ENCODE assay signal across 46 mouse cellular contexts in the genomic region with DNA sequence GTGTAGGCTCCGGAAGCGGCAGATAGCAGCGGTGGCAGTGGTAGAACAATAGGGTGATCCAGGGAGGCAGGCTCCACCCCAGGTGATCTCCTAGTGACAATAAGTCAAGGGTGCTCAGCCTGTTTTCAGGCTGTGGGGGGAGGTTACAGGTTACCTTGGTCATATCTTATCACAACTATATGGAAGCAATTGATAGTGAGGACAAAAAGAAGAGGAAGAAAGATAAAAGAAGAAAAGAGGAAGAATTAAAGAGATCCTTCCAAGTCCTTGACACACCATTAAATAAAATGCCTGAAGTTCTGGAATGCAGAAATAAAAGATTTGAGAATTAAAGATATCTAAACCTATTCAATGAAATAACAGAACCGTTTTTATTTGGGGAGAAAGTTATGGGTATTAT. TPM values are rescaled to one million over a fixed set of nuclear protein-coding genes. Genes with fewer than 3 reads are reported as not detected.
"Had no signal": no experiment of that assay in that cellular context is flagged by ENCODE, and none has a peak within 500 bp of the region (broad histone marks: within the 10 kb centered on the region; RNA-seq: fewer than 3 reads in every experiment).

No protein-coding gene starts in this region.

- H3K9me3 ChIP-seq: limb, embryonic 10.5 days; limb, embryonic 12.5 days; limb, embryonic 13.5 days; limb, embryonic 15.5 days; liver, embryonic 12.5 days; liver, embryonic 13.5 days; liver, embryonic 15.5 days; lung, embryonic 15.5 days; megakaryocyte, embryonic 14.5 days; midbrain, embryonic 10.5 days; midbrain, embryonic 12.5 days; midbrain, embryonic 13.5 days; midbrain, embryonic 15.5 days; neural tube, embryonic 12.5 days had no signal

- H3K9ac ChIP-seq: limb, embryonic 12.5 days; limb, embryonic 13.5 days; limb, embryonic 15.5 days; liver, embryonic 12.5 days; liver, embryonic 13.5 days; liver, embryonic 14.5 days; liver, embryonic 15.5 days; liver, postnatal 0 days; lung, embryonic 14.5 days; lung, embryonic 15.5 days; midbrain, embryonic 12.5 days; midbrain, embryonic 13.5 days; midbrain, embryonic 15.5 days; neural tube, embryonic 12.5 days had no signal

- DNase-seq: left cerebral cortex, postnatal 4 days; liver; liver, embryonic 13.5 days; liver, postnatal 0 days; lung, adult 18-20 months; lung, adult 2 months; lung, embryonic 14.5 days; lung, postnatal 10 days; lung, postnatal 14 days; lung, postnatal 36 days; lung, postnatal 4 days; midbrain, embryonic 14.5 days had no signal

- H3K27ac ChIP-seq: limb, embryonic 10.5 days; limb, embryonic 12.5 days; limb, embryonic 13.5 days; limb, embryonic 15.5 days; liver, embryonic 12.5 days; liver, embryonic 13.5 days; liver, embryonic 14.5 days; liver, embryonic 15.5 days; lung, embryonic 15.5 days; macrophage; midbrain, embryonic 10.5 days; midbrain, embryonic 12.5 days; midbrain, embryonic 13.5 days; midbrain, embryonic 15.5 days; neural tube, embryonic 12.5 days had no signal

- H3K4me3 ChIP-seq: limb, embryonic 10.5 days; limb, embryonic 12.5 days; limb, embryonic 13.5 days; limb, embryonic 15.5 days; liver, embryonic 12.5 days; liver, embryonic 13.5 days; liver, embryonic 15.5 days; lung, embryonic 15.5 days; megakaryocyte, embryonic 14.5 days; midbrain, embryonic 10.5 days; midbrain, embryonic 12.5 days; midbrain, embryonic 13.5 days; midbrain, embryonic 15.5 days; myocyte; neural tube, embryonic 12.5 days had no signal

- H3K27me3 ChIP-seq: limb, embryonic 12.5 days; limb, embryonic 13.5 days; limb, embryonic 15.5 days; liver, embryonic 12.5 days; liver, embryonic 13.5 days; liver, embryonic 15.5 days; lung, embryonic 15.5 days; megakaryocyte, embryonic 14.5 days; midbrain, embryonic 12.5 days; midbrain, embryonic 13.5 days; midbrain, embryonic 15.5 days; neural tube, embryonic 12.5 days had no signal

- H3K36me3 ChIP-seq: limb, embryonic 10.5 days; limb, embryonic 12.5 days; limb, embryonic 13.5 days; limb, embryonic 15.5 days; liver, embryonic 12.5 days; liver, embryonic 13.5 days; liver, embryonic 15.5 days; lung, embryonic 15.5 days; midbrain, embryonic 10.5 days; midbrain, embryonic 12.5 days; midbrain, embryonic 13.5 days; midbrain, embryonic 15.5 days; neural tube, embryonic 12.5 days had no signal

- ATAC-seq: liver, embryonic 12.5 days; liver, postnatal 0 days; lung, postnatal 0 days; midbrain, embryonic 13.5 days; midbrain, embryonic 15.5 days; midbrain, embryonic 16.5 days had no signal

- H3K4me1 ChIP-seq: limb, embryonic 10.5 days; limb, embryonic 12.5 days; limb, embryonic 13.5 days; limb, embryonic 15.5 days; liver, embryonic 12.5 days; liver, embryonic 13.5 days; liver, embryonic 15.5 days; lung, embryonic 15.5 days; midbrain, embryonic 10.5 days; midbrain, embryonic 12.5 days; midbrain, embryonic 13.5 days; midbrain, embryonic 15.5 days; neural tube, embryonic 12.5 days had no signal

RNA-seq across cellular contexts. Expression of a gene that starts 17.6 kb away (rescaled TPM):
- total RNA-seq: left cerebral cortex, postnatal 10 days; left cerebral cortex, postnatal 14 days; left cerebral cortex, postnatal 25 days; left cerebral cortex, postnatal 36 days; left cerebral cortex, postnatal 4 days; liver, adult 2 months; megakaryocyte, adult 5-6 weeks; megakaryocyte-erythroid progenitor cell, adult 5-6 weeks; midbrain, postnatal 0 days had no signal
- polyA plus RNA-seq: limb, embryonic 10.5 days; limb, embryonic 11.5 days; limb, embryonic 12.5 days; limb, embryonic 13.5 days; limb, embryonic 14.5 days; limb, embryonic 15.5 days; liver, adult 2 months; liver, embryonic 11.5 days; liver, embryonic 12.5 days; liver, embryonic 13.5 days; liver, embryonic 14.5 days; liver, embryonic 15.5 days; liver, embryonic 16.5 days; liver, postnatal 0 days; lung, adult 2 months; lung, embryonic 14.5 days; lung, embryonic 15.5 days; lung, embryonic 16.5 days; lung, postnatal 0 days; macrophage; midbrain, embryonic 10.5 days; midbrain, embryonic 11.5 days; midbrain, embryonic 12.5 days; midbrain, embryonic 13.5 days; midbrain, embryonic 14.5 days; midbrain, embryonic 15.5 days; midbrain, embryonic 16.5 days; midbrain, postnatal 0 days; neural tube, embryonic 11.5 days; neural tube, embryonic 12.5 days had no signal

RNA-seq across cellular contexts. Expression of a gene that starts 51.4 kb away (rescaled TPM):
- total RNA-seq: megakaryocyte, adult 5-6 weeks; monocyte, adult 5-6 weeks had no signal
- polyA plus RNA-seq: limb, embryonic 10.5 days; macrophage; neural tube, embryonic 11.5 days had no signal
